Mouse (Mus musculus) heart, embryonic 12.5 days (tissue): Measurements from ENCODE around the gene Nkiras2. TPM values are rescaled to one million over a fixed set of nuclear protein-coding genes. Genes with fewer than 3 reads are reported as not detected.

Source experiments
- ATAC-seq: fragments of 200-750 bp; cut with Nextera tagmentation; 2 replicates; pipeline ENCODE4 v1.8.0; 2017; ENCODE audit warnings: moderate TSS enrichment, moderate library complexity; ENCODE audit not compliant: insufficient number of reproducible peaks, low FRiP score
- H3K27ac ChIP-seq: fragments of 300-500 bp; sonication (generic); 2 replicates; pipeline ENCODE4 v1.5.1; 2016; ENCODE audit warnings: mild to moderate bottlenecking, moderate library complexity; ENCODE audit not compliant: poor library complexity, severe bottlenecking
- H3K27me3 ChIP-seq: fragments of 300-500 bp; sonication (generic); replicated peaks from 2 replicates; pipeline ENCODE4 v1.6.1; 2016; ENCODE audit warnings: mild to moderate bottlenecking, moderate library complexity
- H3K36me3 ChIP-seq: fragments of 300-500 bp; sonication (generic); 2 replicates; pipeline ENCODE4 v1.6.1; 2016; ENCODE audit warnings: mild to moderate bottlenecking, moderate library complexity
- H3K4me1 ChIP-seq: fragments of 300-500 bp; sonication (generic); replicated peaks from 2 replicates; pipeline ENCODE4 v1.6.1; 2016; ENCODE audit warnings: mild to moderate bottlenecking
- H3K4me2 ChIP-seq: fragments of 300-500 bp; sonication (generic); 2 replicates; pipeline ENCODE4 v1.6.1; 2016; ENCODE audit warnings: mild to moderate bottlenecking, moderate library complexity
- H3K4me3 ChIP-seq: fragments of 300-500 bp; sonication (generic); 2 replicates; pipeline ENCODE4 v1.5.1; 2016; ENCODE audit warnings: mild to moderate bottlenecking
- H3K9ac ChIP-seq: fragments of 300-500 bp; sonication (generic); 2 replicates; pipeline ENCODE4 v1.6.1; 2016; ENCODE audit warnings: mild to moderate bottlenecking, moderate library complexity
- H3K9me3 ChIP-seq: fragments of 300-500 bp; sonication (generic); replicated peaks from 2 replicates; pipeline ENCODE4 v1.6.1; 2016; ENCODE audit warnings: mild to moderate bottlenecking, moderate library complexity
- WGBS: fragments of 180-500 bp; shearing (Covaris S2); methylation state at CpG from one replicate; pipeline ENCODE4 v1.1.7; 2016; 5-methylcytosine and 5-hydroxymethylcytosine counted together
- polyA plus RNA-seq: library from polyadenylated mRNA; unstranded; fragments of >200 nt; fragmentation: Nextera tagmentation; extraction: Ambion mirVana; gene quantifications from 2 replicates; pipeline ENCODE4 v1.2.1, GENCODE M21; 2016

Gene Nkiras2
- polyA plus RNA-seq, 1 experiment from 2014 or later = 60.7 TPM

DNA sequence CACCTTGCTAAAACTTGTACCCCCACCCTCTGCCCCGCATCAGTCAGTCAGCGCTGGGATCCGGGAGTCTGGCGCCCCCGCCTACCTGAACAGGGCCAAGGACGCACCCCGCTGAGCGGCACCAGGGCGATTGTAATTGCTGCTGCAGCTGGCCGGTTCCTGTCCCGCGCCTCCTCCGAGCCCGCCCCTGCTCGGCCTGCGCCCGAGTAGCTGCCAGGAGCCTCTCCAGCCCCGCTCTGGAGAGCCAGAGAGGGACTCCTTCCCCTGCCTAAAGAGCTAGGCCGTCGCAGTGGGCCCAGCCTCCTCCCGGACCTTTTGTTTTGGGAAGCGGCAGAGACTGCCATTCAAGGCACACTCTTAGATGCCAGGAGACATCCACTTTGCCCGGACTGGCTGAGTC is 54.1 kb downstream of the Nkiras2 start:
- H3K36me3 ChIP-seq = no peaks in the 10 kb centered on the region
- H3K27me3 ChIP-seq = peaks cover 29% of the 10 kb centered on the region
- 5% methylated on average over 23 of the region's 23 CpGs for WGBS
- ATAC-seq = no peak
- H3K4me2 ChIP-seq = peak overlapping the region; percentile 57
- peak overlapping the region; percentile 25; the same call in 1 of the 2 replicates for H3K4me3 ChIP-seq
- H3K9ac ChIP-seq = peak overlapping the region; percentile 48
- H3K9me3 ChIP-seq = 0 out of 2 replicates have a peak, but pooled peaks cover 4% of the 10 kb centered on the region
- no peak overlapping the region for H3K27ac ChIP-seq
- H3K4me1 ChIP-seq = peaks cover 30% of the 10 kb centered on the region

Other genes starting within 250 kb of the Nkiras2 start
- 107 and 109 TPM in 2 replicates for gene Jup, start 221.5 kb upstream of the Nkiras2 start, polyA plus RNA-seq
- gene P3h4, start 204.4 kb upstream of the Nkiras2 start, polyA plus RNA-seq = 69.7 and 78.3 TPM in 2 replicates
- 114 and 124 TPM in 2 replicates for gene Fkbp10, start 203.5 kb upstream of the Nkiras2 start, polyA plus RNA-seq
- 101 and 104 TPM in 2 replicates for gene Nt5c3b, start 177.4 kb upstream of the Nkiras2 start, polyA plus RNA-seq
- gene Klhl10, start 177.3 kb upstream of the Nkiras2 start, polyA plus RNA-seq = 0.65 and 0.76 TPM in 2 replicates
- 9.5 and 9.8 TPM in 2 replicates for gene Klhl11, start 146.5 kb upstream of the Nkiras2 start, polyA plus RNA-seq
- gene Acly, start 91.2 kb upstream of the Nkiras2 start, polyA plus RNA-seq = 93.7 and 99.0 TPM in 2 replicates
- 0.30 and 0.77 TPM in 2 replicates for gene Ttc25, start 73.6 kb upstream of the Nkiras2 start, polyA plus RNA-seq
- gene Cnp, start 44.3 kb upstream of the Nkiras2 start, polyA plus RNA-seq = 21.6 and 22.1 TPM in 2 replicates
- gene Dnajc7, start 924 bp downstream of the Nkiras2 start, polyA plus RNA-seq = 207 and 213 TPM in 2 replicates
- gene Zfp385c, start 73.2 kb downstream of the Nkiras2 start, polyA plus RNA-seq = 0.41 TPM in 1 of 2 replicates, not detected in the other
- 0.74 and 0.90 TPM in 2 replicates for gene Dhx58, start 85.0 kb downstream of the Nkiras2 start, polyA plus RNA-seq
- 45.4 and 49.0 TPM in 2 replicates for gene Kat2a, start 93.2 kb downstream of the Nkiras2 start, polyA plus RNA-seq
- gene Hspb9, start 94.6 kb downstream of the Nkiras2 start, polyA plus RNA-seq = 0.27 TPM in 1 of 2 replicates, not detected in the other
- gene Rab5c, start 119.0 kb downstream of the Nkiras2 start, polyA plus RNA-seq = 10.5 and 11.4 TPM in 2 replicates
- gene Kcnh4, start 140.7 kb downstream of the Nkiras2 start, polyA plus RNA-seq = not detected in 2 replicates
- not detected in 2 replicates for gene Hcrt, start 143.7 kb downstream of the Nkiras2 start, polyA plus RNA-seq
- 6.5 and 7.0 TPM in 2 replicates for gene Ghdc, start 151.7 kb downstream of the Nkiras2 start, polyA plus RNA-seq
- gene Stat5b, start 231.5 kb downstream of the Nkiras2 start, polyA plus RNA-seq = 35.0 and 35.3 TPM in 2 replicates
- 6.6 and 8.3 TPM in 2 replicates for gene Stat5a, start 240.1 kb downstream of the Nkiras2 start, polyA plus RNA-seq